Mouse (Mus musculus) testis, adult 2 months (tissue): Measurements from ENCODE around the gene Slc11a1. TPM values are rescaled to one million over a fixed set of nuclear protein-coding genes. Genes with fewer than 3 reads are reported as not detected.

Experiments used
- H3K27ac ChIP-seq: fragments of 200-500 bp; 2 replicates; pipeline ENCODE4 v1.5.1; 2012; ENCODE audit warnings: low read depth, low read length; ENCODE audit not compliant: control insufficient read depth, insufficient read depth
- H3K27me3 ChIP-seq: fragments of 200-500 bp; 2 replicates; pipeline ENCODE4 v1.6.1; 2012; ENCODE audit warnings: mild to moderate bottlenecking, low read length, moderate library complexity; ENCODE audit not compliant: control insufficient read depth, insufficient read depth
- H3K36me3 ChIP-seq: fragments of 200-500 bp; 2 replicates; pipeline ENCODE4 v1.6.1; 2012; ENCODE audit warnings: mild to moderate bottlenecking, low read length; ENCODE audit not compliant: control insufficient read depth, insufficient read depth
- H3K4me1 ChIP-seq: fragments of 200-500 bp; 2 replicates; pipeline ENCODE4 v1.6.1; 2012; ENCODE audit warnings: low read length; ENCODE audit not compliant: control insufficient read depth, insufficient read depth
- H3K4me3 ChIP-seq: fragments of 200-500 bp; 2 replicates; pipeline ENCODE4 v1.5.1; 2012; ENCODE audit warnings: low read depth, mild to moderate bottlenecking, low read length, moderate library complexity, mixed read lengths; ENCODE audit not compliant: control insufficient read depth
- CTCF ChIP-seq: fragments of 200-500 bp; IDR thresholded peaks from 2 replicates; pipeline ENCODE4 v1.5.1; 2012; ENCODE audit warnings: low read depth, mild to moderate bottlenecking, inconsistent platforms, low read length, moderate library complexity; ENCODE audit not compliant: control insufficient read depth, insufficient read depth, insufficient replicate concordance
- POLR2A ChIP-seq: fragments of 200-500 bp; IDR thresholded peaks from 2 replicates; pipeline ENCODE4 v1.6.1; 2012; ENCODE audit warnings: low read depth, mild to moderate bottlenecking, inconsistent platforms, low read length, moderate library complexity; ENCODE audit not compliant: control insufficient read depth
- polyA plus RNA-seq: library from polyadenylated mRNA; depleted of rRNA; stranded (reverse); fragments of >200 nt; gene quantifications from 2 replicates; pipeline ENCODE4 v1.2.3, GENCODE M21; 2012

Gene Slc11a1
- polyA plus RNA-seq, 1 experiment: 3.1 TPM

DNA sequence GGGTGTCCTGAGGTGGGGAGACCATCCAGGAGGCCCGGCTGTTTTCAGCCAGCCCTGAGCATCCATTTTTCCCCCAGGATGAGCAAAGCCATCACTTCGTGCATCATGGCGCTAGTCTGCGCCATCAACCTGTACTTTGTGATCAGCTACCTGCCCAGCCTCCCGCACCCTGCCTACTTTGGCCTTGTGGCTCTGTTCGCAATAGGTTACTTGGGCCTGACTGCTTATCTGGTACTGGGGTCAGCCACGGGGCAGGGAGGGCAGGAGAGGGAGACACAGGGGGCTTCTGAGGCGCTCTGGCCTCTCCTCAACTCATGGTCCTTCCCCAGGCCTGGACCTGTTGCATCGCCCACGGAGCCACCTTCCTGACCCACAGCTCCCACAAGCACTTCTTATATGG lies 10.1 kb downstream of the Slc11a1 start:
- Histone ChIP-seq H3K36me3 (no peaks in the 10 kb centered on the region), H3K27me3 (no peaks in the 10 kb centered on the region), H3K4me3 (no peak overlapping the region), H3K4me1 (peaks cover 22% of the 10 kb centered on the region), H3K27ac (no peak overlapping the region)
- TF ChIP-seq CTCF (no peak), POLR2A (no peak)

DNA sequence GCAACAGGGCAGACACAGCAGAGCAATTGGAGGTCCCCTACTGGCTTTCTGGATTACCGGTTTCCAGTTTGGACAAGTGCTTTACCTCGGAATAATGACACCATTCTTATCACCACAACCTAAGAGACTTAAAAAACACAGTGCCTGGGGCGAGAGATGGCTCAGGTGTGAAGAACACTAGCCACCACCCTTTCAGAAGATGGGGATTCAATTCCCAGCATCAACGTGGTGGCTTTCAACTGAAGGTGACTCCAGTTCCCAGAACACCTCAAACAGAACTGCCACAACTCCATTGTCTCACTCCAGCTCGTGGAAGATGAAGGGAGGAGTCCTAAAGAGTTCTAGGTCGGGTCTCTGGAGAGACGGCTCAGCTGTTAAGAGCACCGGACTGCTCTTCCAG lies 10.5 kb downstream of the Slc11a1 start:
- TF ChIP-seq POLR2A: no peak
- no peaks in the 10 kb centered on the region for H3K36me3 ChIP-seq
- peaks cover 25% of the 10 kb centered on the region for H3K4me1 ChIP-seq
- no peak overlapping the region for H3K4me3 ChIP-seq
- no peaks in the 10 kb centered on the region for H3K27me3 ChIP-seq
- no peak overlapping the region for H3K27ac ChIP-seq

DNA sequence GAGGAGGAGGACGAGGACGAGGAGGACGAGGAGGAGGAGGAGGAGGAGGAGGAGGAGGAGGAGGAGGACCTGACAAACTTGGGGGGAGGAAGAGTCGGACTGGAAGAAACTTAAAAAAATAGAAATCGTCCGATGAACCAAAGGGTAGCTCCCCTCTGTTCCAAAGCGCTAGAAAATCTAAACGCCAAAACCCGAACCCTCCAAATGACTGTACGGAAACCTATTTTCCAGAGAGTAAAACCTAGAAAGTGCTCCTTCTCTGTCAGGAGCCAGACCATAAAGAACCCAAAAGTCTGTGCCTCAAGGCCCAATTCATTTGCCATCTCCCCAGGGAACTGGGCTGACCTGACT lies 11.3 kb downstream of the Slc11a1 start:
- TF ChIP-seq CTCF (no peak), POLR2A (no peak)
- Histone ChIP-seq H3K4me1 (peaks cover 25% of the 10 kb centered on the region), H3K36me3 (no peaks in the 10 kb centered on the region), H3K27me3 (no peaks in the 10 kb centered on the region), H3K4me3 (peak overlapping the region; percentile 86), H3K27ac (peak overlapping the region; percentile 93)

DNA sequence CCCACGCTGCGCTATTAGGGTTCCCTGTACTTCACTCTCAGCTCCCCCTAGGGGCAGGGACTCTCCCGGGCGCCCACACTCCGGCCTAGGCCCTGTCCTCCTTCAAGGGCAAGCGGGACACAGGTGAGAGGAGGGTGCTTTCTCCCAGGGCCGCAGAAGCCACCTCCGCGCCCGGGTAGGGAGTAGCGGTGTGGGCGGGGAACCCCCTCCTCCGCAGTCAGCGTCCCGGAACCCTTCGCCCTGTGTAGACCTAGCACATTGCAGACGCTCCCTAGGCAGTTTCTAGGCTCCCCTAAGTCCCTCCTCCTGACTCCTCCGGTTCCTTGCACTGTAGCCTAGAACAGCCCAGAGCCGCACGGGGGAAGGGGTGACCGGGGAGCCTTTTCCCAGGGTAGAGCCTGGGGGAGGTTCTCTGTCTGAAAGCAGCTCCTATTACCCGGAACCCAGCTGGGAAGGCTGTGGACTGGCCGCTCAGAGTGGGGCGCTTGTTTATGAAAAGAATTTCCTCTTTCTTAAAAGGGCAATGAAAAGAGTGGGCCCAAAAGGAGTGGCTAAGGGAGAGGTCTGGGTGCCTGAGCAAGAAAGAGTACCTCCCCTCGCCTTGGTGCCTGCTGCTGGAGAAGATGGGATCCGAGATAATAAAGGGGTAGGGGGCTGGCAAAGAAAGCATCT lies 11.9 kb downstream of the Slc11a1 start:
- 0 out of 2 replicates have a peak, but pooled peaks have one; percentile 6 for TF ChIP-seq CTCF
- no peak for TF ChIP-seq POLR2A
- Histone ChIP-seq H3K4me3 (peak overlapping the region; percentile 86), H3K36me3 (no peaks in the 10 kb centered on the region), H3K27ac (peak overlapping the region; percentile 93), H3K27me3 (no peaks in the 10 kb centered on the region), H3K4me1 (peaks cover 25% of the 10 kb centered on the region)

DNA sequence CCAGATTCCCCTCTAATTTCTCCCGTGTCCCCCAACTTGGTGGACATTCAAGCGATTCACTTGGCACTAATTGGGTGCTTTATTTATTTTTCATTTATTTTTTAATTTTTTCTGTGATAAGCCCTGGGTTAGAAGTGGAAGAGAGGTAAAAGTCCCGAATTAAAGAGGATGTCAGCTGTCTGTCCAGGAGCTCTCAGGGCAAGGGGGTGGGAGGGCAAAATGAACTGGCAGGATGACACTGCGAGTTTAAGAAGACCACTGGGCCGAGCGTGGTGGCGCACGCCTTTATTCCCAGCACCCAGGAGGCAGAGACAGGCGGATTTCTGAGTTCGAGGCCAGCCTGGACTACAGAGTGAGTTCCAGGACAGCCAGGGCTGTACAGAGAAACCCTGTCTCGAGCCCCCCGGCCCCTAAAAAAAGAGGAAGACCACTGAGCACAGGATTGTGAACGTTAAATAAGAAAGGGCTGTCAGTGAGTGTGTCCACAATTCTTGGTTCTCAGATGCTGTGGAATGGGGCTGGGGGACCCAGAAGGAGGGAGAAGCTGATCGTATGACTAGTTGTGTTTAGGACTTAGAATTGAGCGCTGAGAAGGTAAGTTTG lies 12.5 kb downstream of the Slc11a1 start:
- Histone ChIP-seq H3K4me1 (peaks cover 29% of the 10 kb centered on the region), H3K27ac (peak overlapping the region; percentile 93; the same call in 1 of the 2 replicates), H3K4me3 (peak overlapping the region; percentile 86), H3K27me3 (no peaks in the 10 kb centered on the region), H3K36me3 (no peaks in the 10 kb centered on the region)
- TF ChIP-seq CTCF: no peak

DNA sequence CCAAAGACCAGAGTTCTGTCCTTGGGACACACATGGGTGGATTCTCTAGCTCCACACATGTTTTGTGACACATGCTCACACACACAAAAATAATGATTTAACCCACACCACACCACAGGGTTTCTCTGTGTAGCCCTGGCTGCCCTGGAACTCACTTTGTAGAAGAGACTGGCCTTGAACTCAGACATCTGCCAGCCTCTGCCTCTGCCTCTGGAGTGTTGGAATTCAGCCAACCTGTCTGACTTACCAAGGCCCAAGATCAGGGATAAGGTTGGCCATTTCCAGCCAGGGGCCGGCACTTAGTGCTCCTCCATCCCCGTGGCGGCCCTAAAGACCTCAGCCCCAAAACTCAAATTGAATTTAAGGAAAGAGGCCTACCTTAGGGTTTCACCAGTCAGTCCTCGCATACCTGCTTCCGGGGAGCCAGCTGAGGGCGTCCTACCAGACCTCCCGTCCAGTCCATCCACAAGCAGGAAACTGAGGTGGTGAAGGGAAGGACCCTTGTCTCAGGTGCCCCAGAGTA lies 13.5 kb downstream of the Slc11a1 start:
- Histone ChIP-seq H3K4me1 (peaks cover 32% of the 10 kb centered on the region), H3K27me3 (no peaks in the 10 kb centered on the region), H3K27ac (no peak overlapping the region), H3K4me3 (no peak overlapping the region), H3K36me3 (no peaks in the 10 kb centered on the region)
- TF ChIP-seq CTCF (no peak), POLR2A (no peak)

DNA sequence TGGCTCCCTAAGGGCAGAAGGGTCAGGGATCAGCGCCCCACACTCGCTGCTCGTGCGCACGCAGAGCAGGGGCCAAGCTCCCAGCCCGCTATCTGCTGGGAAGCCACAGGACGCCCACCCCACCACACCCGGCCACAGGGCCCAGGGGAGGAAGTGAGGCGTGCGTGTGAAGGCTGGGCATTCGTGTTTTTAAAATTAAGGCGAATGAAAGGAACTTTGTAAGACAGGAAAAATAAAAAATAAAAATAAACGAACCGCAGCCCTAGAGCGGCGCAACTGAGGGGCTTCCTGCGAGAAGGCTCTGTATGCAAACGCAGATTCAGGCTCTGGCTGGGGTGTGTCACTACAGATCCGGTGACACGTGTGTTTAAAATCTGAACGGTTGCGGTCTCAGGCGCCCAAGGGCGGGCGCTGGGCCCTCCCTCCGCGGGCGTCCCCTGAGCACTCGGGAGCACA lies 14.9 kb downstream of the Slc11a1 start:
- Histone ChIP-seq H3K36me3 (no peaks in the 10 kb centered on the region), H3K27ac (peak overlapping the region; percentile 59), H3K4me1 (peaks cover 32% of the 10 kb centered on the region), H3K4me3 (peak overlapping the region; percentile 1; the same call in 1 of the 2 replicates), H3K27me3 (no peaks in the 10 kb centered on the region)
- TF ChIP-seq POLR2A (no peak), CTCF (no peak)
